ENCODE assay signal across 8 mouse cellular contexts in genomic region chr1:23397623-23398022, GRCm38 (mm10). TPM values are rescaled to one million over a fixed set of nuclear protein-coding genes. Genes with fewer than 3 reads are reported as not detected.
DNase-seq lines count a peak whose midpoint lies in the region; ATAC-seq lines count a peak whose summit lies in the region.

Ogfrl1 (minus strand) TSS chr1:23397772.

- DNase-seq in kidney, postnatal 4 days: no peak
- no peak for DNase-seq in heart, postnatal 36 days
- DNase-seq in ovary, adult 18-20 months (ENCODE audit: low spot score): no peak
- DNase-seq in right cerebral cortex, postnatal 4 days: no peak
- DNase-seq in retina, embryonic 14.5 days (ENCODE audit: low spot score): no peak

- ATAC-seq in kidney, embryonic 15.5 days (replicated peaks; ENCODE audit: low FRiP score): no peak
- no peak for ATAC-seq in embryonic facial prominence, embryonic 12.5 days (ENCODE audit: insufficient number of reproducible peaks, insufficient read depth, low FRiP score, low TSS enrichment)
- peak; percentile 49 for ATAC-seq in megakaryocyte, adult 5-6 weeks (ENCODE audit: poor library complexity, severe bottlenecking)

- H3K4me1 ChIP-seq in kidney, embryonic 15.5 days: no peaks in the 10 kb centered on the region
- H3K4me1 ChIP-seq in embryonic facial prominence, embryonic 12.5 days: no peaks in the 10 kb centered on the region

- no peak within 1 kb of the TSS for H3K9ac ChIP-seq in kidney, embryonic 15.5 days
- H3K9ac ChIP-seq in embryonic facial prominence, embryonic 12.5 days: no peak within 1 kb of the TSS

- WGBS in kidney, embryonic 15.5 days: 85% methylated on average over 4 of the region's 4 CpGs
- WGBS in embryonic facial prominence, embryonic 12.5 days: 84% methylated on average over 4 of the region's 4 CpGs

- intact Hi-C loops in heart, postnatal 36 days (cut with DNase I): no loop called here

- H3K4me3 ChIP-seq in kidney, embryonic 15.5 days (replicated peaks): no peak within 1 kb of the TSS
- H3K4me3 ChIP-seq in embryonic facial prominence, embryonic 12.5 days: no peak within 1 kb of the TSS

- H3K36me3 ChIP-seq in kidney, embryonic 15.5 days: no peaks in the 10 kb centered on the region
- no peaks in the 10 kb centered on the region for H3K36me3 ChIP-seq in embryonic facial prominence, embryonic 12.5 days

- no peaks in the 10 kb centered on the region for H3K9me3 ChIP-seq in kidney, embryonic 15.5 days (replicated peaks)
- no peaks in the 10 kb centered on the region for H3K9me3 ChIP-seq in embryonic facial prominence, embryonic 12.5 days

- H3K4me2 ChIP-seq in kidney, embryonic 15.5 days: no peak within 1 kb of the TSS
- H3K4me2 ChIP-seq in embryonic facial prominence, embryonic 12.5 days (replicated peaks): no peak within 1 kb of the TSS

- H3K27me3 ChIP-seq in kidney, embryonic 15.5 days: no peaks in the 10 kb centered on the region
- no peaks in the 10 kb centered on the region for H3K27me3 ChIP-seq in embryonic facial prominence, embryonic 12.5 days

- H3K27ac ChIP-seq in kidney, embryonic 15.5 days: no peak within 1 kb of the TSS
- no peak within 1 kb of the TSS for H3K27ac ChIP-seq in embryonic facial prominence, embryonic 12.5 days

RNA-seq across cellular contexts. Expression of gene Ogfrl1, which starts in this region (rescaled TPM):
- 14.6 and 16.1 TPM in 2 replicates for polyA plus RNA-seq in kidney, embryonic 15.5 days (2015; fragmentation: Nextera tagmentation; extraction: Ambion mirVana)
- polyA plus RNA-seq in embryonic facial prominence, embryonic 12.5 days (2016; fragmentation: Nextera tagmentation; extraction: Ambion mirVana): 11.7 and 17.7 TPM in 2 replicates
- 10 to 100 TPM; 16.9 to 17.8 TPM for total RNA-seq in heart, postnatal 36 days (2021)
- total RNA-seq in megakaryocyte, adult 5-6 weeks (2015): 99.3 and 102 TPM in 2 replicates
- total RNA-seq in megakaryocyte, adult 5-6 weeks (2017): 58.4 and 73.8 TPM in 2 replicates
